Mouse (Mus musculus) CD4-positive, CD25-positive, alpha-beta regulatory T cell, adult 4 months (primary cell): ENCODE measurements around the gene Zfp281. TPM values are rescaled to one million over a fixed set of nuclear protein-coding genes. Genes with fewer than 3 reads are reported as not detected.

Experiments
- ATAC-seq: one replicate; pipeline ENCODE4 v1.8.0; 2017
- polyA plus RNA-seq, 2 experiments: library from polyadenylated mRNA; unstranded; fragments of 100-300 nt; shearing (Covaris generic); gene quantifications; one replicate each; pipeline ENCODE4 v1.2.1; 2017

Gene Zfp281
- 10 to 100 TPM; 18.5 to 32.8 TPM for polyA plus RNA-seq

GRCm38 (mm10) chr1:136624146-136625018, at the start of gene Zfp281:
Gene Zfp281, plus strand, starts transcription at chr1:136624901.
- ATAC-seq: peak; percentile 80

DNA sequence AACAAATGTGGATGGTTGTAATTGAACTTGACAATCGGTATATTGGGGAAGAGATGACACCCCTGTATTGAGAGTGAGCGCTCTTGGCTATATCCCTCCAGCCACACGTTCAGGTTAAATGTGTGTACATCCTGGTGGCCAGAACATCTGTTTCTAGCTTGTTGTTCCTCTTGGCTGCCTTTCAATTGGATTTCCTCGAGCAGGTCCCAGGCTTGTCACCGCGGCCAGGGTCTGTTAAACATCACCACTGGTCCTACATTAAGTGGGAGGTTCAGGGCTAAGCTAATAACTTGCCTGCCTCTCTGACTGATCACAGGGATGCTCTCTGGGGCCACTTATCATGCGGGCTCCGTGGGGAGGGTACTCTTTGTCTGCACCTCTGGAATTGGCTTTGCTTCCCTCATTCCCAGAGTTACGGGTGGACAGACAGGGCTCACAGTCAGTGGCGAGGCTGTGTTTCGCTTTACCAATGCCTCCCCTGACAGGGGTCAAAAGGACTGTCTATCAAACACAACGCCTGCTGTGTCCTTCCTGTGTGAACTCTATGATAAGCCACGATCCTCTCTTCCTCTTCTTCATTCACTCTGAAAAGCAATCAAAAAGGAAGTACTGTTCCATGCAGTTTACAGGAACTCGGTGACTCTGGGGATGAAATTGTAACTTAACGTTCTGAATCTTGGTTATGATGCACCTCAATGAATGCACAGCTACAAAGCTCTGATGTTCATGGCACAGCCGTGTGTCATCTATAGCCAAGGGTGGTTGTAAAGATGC, 46.6 kb upstream of the Zfp281 start:
- ATAC-seq: no peak

DNA sequence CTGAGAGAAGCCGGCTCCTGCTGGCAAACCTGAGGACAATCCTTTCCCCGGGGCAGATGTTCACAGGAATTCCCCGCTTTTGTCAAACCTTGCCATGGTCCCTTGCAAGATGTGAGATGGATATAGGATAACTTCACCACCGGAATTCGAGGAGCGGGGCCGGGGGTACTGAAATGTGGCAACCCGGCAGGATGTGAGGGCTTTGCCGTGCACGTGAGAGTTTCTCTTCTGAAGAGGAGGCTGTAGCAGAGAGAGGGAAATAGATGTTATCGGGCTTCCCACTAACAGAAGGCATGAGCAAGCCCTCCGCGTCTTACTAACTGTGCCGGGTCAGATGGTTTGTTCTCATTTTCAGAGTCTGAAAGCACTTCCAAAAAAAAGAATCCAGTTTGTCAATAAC, 45.3 kb upstream of the Zfp281 start:
- peak; percentile 80 for ATAC-seq

DNA sequence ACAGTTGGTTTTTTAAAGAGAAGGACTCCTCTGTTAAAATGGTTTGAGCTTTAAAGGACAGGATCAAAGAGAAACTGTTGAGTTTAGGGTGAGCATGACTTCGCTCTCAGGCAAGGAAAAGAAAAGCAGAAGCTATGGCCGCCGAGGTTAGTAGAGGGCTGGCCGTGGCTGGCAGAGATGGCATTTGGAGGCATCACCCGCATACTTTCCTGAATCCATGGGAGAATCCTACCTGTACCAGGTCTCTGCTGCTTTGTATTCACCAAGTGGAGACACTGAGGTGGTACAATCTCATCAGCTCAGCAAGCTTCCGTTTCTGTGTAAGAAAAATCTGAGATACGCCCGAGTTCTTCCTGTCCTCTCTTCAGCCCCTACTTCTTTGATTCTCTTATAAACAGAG, 44.4 kb upstream of the Zfp281 start:
- peak; percentile 66 for ATAC-seq

- peak; percentile 43 for ATAC-seq
These were observed 42.9 kb upstream of the Zfp281 start for GRCm38 (mm10) chr1:136581841-136582240.

DNA sequence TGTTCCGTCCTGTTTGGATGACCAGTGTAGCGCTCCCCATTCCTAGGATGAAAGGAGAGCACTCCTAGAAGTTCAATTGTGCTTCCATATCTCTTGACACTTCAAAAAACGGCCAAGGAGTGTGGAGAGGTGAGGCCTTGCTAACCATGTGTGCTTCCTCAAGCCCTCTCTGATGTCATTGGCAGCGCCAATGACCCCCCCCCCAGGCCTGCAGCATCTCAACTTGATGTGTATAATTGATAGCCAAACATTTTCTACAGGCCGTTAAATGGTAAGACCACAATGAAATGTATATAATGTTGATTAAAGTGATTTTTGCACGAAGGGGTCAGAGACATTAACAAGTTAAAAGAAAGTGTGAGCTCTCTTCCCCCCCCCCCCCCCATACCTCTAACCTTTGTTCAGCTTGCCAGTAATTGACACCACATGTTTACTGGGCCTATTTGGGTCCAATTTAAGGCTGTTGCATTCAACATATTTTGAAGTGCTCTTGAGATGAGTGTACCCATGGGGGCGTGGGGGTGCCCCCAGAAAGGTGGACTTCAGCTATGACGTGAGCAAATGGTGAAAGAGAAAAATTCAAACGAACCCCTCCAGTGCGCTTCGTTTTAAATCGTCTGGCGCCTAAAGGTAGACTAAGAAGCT, 36.8 kb upstream of the Zfp281 start:
- ATAC-seq: no peak

GRCm38 (mm10) chr1:136588908-136589307, 35.8 kb upstream of the Zfp281 start:
- ATAC-seq: no peak

DNA sequence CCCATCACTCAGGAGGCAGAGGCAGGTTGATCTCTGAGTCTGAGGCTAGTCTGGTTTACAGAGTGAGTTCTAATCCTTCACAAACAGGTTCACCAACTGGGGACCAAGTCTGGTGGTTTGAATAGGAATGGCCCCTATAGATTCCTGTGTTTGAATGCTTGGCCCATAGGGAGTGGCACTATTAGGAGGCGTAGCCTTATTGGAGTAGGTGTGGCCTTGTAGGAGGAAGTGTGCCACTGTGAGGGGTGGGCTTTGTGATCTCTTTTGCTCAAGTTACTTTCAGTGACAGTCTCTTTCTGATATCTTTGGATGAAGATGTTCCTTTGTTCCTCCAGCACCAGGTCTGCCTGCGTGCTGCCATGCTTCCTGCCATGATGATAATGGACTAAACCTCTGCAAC, 32.0 kb upstream of the Zfp281 start:
- no peak for ATAC-seq

DNA sequence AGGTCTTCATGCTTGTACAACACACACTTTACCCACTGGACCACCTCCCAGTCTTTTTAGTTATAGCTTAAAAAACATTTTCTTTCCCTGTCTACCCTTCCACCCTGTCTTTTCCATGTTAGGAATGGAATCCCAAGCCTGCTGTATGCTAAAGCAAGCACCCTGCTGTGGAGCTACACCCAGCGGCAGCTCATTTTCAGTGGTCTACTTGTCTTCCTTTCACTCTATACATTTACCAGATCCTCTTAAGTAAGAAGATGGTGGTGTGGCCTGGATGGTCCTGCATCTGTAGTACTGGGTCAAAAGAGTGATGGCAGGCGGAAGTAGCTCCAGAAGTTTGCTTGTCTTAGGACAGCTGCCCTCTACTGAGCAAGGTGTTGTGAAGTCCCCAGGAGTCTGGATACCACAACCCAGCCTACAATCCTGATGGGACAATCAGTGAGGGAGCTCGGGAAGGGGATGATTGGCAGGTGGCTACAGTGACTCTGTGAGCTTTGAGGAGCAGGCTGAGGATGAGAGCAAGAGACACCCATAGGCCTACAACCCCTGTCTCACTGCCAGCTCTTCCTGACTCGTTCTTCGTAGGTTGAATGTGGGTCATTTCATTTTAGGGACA, 30.4 kb upstream of the Zfp281 start:
- no peak for ATAC-seq

DNA sequence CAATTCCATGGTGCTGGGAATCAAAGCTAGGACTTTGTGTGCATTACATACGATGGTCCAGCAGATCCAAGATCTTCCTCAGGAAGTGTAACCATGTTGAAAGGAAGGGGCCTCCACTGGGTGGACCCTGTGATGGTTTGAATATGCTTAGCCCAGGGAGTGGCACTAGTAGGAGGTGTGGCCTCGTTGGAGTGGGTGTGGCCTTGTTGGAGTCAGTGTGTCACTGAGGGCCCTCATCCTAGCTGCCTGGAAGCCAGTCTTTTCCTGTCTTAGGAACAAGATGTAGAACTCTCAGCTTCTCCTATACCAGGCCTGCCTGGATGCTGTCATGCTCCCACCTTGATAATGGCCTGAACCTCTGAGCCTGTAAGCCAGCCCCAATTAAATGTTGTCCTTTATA, 27.9 kb upstream of the Zfp281 start:
- no peak for ATAC-seq

DNA sequence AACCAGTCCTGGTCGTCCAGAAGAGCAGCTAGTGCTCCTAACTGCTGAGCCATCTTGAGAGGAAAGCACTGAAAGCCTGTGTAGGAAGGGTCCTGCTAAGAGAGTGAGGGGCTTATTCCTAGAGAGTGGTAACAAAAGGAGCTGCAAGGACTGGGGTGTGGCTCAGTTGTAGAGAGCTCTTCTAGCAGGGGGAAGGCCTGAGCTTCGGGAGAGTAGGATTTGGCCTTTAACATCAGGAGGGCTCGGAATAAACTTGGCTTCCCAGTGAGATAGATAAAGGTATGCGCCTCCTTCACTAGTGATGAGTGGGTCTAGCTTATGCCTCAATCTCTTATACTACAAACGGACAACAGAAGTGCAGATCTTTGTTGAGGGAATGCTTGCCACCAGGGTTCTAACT, 26.4 kb upstream of the Zfp281 start:
- ATAC-seq: no peak

GRCm38 (mm10) chr1:136600067-136600466, 24.6 kb upstream of the Zfp281 start:
- ATAC-seq: no peak

DNA sequence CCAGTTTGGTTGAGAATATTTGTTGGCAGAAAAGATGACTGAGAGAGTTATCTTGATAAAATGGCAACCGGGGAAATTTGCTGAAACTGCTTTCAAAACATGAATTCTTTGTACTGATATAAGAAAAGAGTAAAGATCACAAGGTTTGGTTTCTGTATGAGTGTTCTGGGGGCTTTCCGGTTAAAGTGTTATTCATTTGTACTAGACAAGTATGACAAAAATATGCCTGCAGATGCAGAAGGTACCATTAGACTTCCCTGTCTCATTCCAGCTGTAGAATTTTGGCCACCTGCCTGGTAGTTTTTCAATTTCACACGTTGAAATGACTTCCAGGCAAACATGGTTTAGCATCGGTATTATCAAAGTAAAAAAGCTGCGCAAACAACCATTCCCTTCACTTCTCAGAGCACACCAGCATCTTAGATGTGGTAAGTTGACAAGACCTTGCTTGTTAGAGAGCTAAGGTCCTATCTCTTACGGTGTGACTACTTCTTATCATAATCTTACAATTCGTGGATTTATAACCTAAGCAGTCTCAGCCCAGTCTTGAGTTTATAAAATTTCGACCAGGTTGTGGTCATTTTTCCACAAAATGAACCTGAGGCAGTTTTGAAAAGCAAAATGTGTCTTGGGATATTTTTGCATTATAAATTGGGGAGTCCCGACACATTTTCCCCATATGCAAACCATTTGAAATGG, 23.9 kb upstream of the Zfp281 start:
- ATAC-seq: peak; percentile 92

- ATAC-seq: peak; percentile 49
These were observed 23.3 kb upstream of the Zfp281 start for GRCm38 (mm10) chr1:136601346-136601888.

- ATAC-seq: no peak
These were observed 22.4 kb upstream of the Zfp281 start for GRCm38 (mm10) chr1:136602303-136602702.

DNA sequence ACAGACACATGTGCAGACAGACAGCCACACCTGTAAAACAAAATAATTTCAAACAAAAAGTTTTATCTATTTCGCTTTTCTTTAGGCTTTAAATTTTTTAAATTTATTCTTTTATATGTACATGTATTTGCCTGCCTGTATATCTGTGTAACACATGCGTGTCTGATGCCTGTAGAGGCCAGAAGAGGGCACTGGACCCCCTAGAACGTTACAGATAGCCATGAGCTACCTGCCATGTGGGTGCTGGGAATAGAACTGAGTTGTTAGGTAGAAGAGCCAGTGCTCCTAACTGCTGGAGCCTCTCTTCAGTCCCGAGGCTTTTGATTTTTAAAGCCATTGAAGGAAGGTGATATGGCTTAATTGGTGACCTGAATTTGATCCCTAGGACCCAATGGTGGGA, 20.5 kb upstream of the Zfp281 start:
- ATAC-seq: no peak

GRCm38 (mm10) chr1:136605790-136606189, 18.9 kb upstream of the Zfp281 start:
- no peak for ATAC-seq

- ATAC-seq: no peak
These were observed 18.4 kb upstream of the Zfp281 start for GRCm38 (mm10) chr1:136606278-136606677.

GRCm38 (mm10) chr1:136608339-136609261, 16.1 kb upstream of the Zfp281 start:
- peak; percentile 95 for ATAC-seq

GRCm38 (mm10) chr1:136611803-136612202, 12.9 kb upstream of the Zfp281 start:
- no peak for ATAC-seq

DNA sequence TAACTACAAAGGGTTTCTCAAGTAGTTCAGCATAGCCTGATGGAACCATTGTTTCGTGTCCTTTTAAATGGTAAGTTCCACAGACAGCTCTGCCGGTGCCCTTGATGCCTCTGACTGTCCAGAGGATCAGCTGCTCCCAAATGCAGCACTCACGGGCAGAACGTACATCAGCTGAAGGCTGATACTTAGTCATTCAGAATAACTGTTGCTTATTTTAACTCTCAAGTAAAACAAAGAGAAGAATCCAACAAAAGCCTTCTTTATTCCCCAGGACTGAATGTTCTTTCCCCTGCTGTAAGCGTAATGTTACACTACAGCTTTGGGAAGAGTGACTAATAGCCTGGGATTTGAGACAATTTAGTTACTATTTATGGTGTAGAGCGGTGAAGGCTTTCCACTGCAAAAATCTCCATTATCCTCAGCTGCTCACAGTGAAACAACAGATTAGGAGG, 11.4 kb upstream of the Zfp281 start:
- no peak for ATAC-seq
